Mouse (Mus musculus) telencephalon, adult 2 months (tissue): Measurements from ENCODE around the gene Traf5.

ENCODE experiments used
- DNase-seq: peaks from one replicate; pipeline ENCODE4 v3.0.0-alpha.2; 2011; ENCODE audit warnings: low read depth, low spot score

The Traf5 gene

GRCm38 (mm10) chr1:191974509-191975405 is 117.6 kb downstream of the Traf5 start:
- DNase-seq = no peak

DNA sequence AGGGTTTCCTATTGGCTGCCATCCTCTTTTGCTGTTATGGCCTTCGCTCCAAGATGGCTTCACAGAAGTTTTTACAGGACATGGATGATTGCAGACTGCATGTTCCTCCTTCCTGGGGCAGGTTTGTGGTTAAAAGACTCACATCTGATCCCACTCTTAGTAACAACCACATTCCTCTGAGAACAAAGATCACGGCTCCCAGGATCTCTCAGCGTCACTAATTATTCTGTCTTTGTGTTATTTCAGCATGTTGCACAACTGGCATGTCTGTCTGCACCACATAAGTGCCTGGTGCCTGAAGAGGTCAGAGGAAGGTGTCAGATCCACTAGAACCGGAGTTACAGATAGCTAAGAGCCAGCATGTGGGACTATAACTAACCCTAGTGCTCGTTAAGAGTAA is 122.4 kb downstream of the Traf5 start:
- no peak for DNase-seq

- DNase-seq = peak; percentile 58
These were observed 127.4 kb downstream of the Traf5 start for GRCm38 (mm10) chr1:191964773-191965481.

DNA sequence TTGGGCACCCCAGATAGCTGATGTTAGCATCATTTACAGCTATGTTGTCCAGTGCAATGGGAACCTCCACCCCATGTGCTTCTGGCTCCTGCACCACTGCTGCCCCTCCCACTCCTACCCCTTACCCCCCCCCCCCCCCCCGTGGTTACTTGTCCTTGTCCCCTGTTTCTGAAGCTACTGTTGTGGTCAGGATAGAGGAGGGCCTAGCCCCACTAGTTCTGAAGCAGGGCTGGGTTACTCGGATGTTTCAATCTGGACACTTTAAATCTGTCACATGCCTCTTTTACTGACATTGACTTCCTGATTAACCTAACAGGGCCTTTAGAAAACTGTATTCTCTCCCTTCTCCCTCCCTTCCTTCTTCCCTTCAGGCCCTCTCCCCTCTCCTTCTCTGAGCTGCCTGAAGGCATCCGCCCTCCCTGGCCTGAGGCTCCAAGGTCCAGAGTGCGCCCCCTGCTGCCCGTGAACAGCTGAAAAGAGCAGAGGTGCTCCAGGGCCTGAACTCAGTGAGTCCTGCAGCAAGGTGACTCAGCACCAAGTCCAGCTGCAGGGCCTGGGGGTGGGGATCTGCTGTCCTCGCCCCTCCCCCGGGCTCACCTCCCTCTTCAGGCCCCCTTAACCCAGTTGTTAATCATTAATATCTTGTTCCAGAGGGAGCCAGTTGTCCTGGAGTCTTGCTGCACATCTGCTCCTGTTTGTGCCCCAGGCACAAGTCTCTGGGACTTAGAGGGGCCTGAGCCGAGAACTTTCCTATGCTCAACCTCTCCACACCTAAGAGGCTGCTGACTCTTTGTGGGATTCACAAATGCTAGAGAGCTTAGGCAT is 128.2 kb downstream of the Traf5 start:
- peak; percentile 12 for DNase-seq

GRCm38 (mm10) chr1:191963413-191963812 is 128.9 kb downstream of the Traf5 start:
- DNase-seq = no peak

GRCm38 (mm10) chr1:191960946-191961345 is 131.4 kb downstream of the Traf5 start:
- no peak for DNase-seq

GRCm38 (mm10) chr1:191957321-191957720 is 135.0 kb downstream of the Traf5 start:
- no peak for DNase-seq

- no peak for DNase-seq
These were observed 135.5 kb downstream of the Traf5 start for GRCm38 (mm10) chr1:191956871-191957270.

- no peak for DNase-seq
These were observed 136.1 kb downstream of the Traf5 start for GRCm38 (mm10) chr1:191956261-191956660.

DNA sequence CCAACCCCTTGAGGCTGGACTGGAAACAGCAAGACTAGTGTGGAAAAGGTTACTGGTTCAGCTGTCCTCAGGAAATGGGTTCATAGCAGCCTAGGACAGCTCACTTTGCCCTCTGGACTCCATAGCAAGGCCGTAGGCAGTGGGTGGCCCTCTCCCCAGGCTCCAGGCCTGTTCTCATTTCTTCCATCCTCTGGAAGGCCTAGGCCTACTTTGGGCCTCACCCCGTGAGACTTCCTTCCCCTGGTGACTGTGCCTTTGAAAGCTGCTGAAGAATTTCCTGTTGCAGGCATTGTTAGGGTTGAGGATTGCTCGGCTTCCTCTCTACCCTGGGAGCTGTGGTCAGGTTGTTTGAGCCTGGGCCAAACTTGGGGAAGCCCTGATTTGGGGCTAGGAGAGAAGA is 137.3 kb downstream of the Traf5 start:
- no peak for DNase-seq

DNA sequence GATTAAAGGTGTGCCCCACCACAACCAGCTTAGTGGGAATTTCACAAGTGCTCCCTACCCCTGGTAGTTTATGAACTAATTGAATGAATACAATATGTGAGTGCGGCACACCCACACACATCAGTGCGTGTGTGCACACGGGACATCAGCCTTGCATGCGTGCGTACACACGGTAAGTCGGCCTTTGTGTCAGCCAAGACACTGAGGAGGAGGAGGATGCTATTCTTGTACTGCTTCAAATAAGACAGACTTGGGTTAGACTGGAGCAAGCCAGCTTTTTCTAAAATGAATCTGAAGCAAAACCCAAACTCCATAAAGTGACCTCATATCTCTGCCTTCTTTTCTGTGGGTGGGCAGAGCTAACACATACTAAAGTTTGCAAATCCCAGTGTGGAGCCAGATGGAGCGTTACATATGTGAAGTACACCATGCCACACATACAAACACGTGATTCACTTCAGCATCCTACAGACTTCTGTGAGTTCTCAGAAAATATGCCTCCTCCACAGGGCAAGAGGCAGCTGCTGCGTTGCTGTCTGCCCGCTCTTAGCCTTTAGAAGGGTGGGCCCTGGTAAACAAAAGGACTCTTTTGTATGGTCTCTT is 139.5 kb downstream of the Traf5 start:
- DNase-seq = peak; percentile 93

GRCm38 (mm10) chr1:191950611-191951010 is 141.7 kb downstream of the Traf5 start:
- peak; percentile 68 for DNase-seq

- DNase-seq = no peak
These were observed 143.8 kb downstream of the Traf5 start for GRCm38 (mm10) chr1:191948600-191948999.

DNA sequence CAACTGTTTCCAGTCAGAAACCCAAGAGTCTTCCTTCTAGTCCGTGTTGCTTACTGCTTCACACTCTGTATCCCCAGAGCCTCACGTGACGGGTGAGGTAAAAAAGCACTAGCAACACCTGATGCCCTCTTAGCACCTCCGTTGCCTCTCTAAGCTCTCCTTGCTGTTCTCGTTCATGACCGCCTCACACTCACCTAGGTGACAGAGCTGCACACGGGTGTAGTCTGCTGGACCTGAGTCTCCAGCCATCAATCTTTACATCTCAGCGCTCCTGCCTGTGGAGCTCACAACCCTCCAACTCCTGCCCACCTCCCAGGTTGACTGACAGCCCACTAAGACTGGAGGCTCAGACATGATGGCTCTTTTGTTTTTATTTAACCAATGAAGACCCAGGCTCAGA is 144.6 kb downstream of the Traf5 start:
- no peak for DNase-seq
